Mouse (Mus musculus) thymus, postnatal 25 days (tissue): ENCODE data around the gene Fbxw7.
"Not testable (repeated sequence)": the region's sequence is repeated elsewhere in the genome, so short reads cannot be mapped to it uniquely, and the experiment has no call there.

Experiments
- DNase-seq: peaks from one replicate; pipeline ENCODE4 v3.0.0; 2022

Gene Fbxw7

GRCm38 (mm10) chr3:84827617-84828016 lies 12.5 kb downstream of the Fbxw7 start:
- no peak for DNase-seq

GRCm38 (mm10) chr3:84829366-84829765 lies 14.3 kb downstream of the Fbxw7 start:
- DNase-seq: no peak

GRCm38 (mm10) chr3:84836029-84836428 lies 21.0 kb downstream of the Fbxw7 start:
- DNase-seq: no peak

- no peak for DNase-seq
These were observed 22.9 kb downstream of the Fbxw7 start for GRCm38 (mm10) chr3:84837984-84838383.

- no peak for DNase-seq
These were observed 24.4 kb downstream of the Fbxw7 start for GRCm38 (mm10) chr3:84839499-84839898.

GRCm38 (mm10) chr3:84841271-84841670 lies 26.2 kb downstream of the Fbxw7 start:
- no peak for DNase-seq

- DNase-seq: no peak
These were observed 27.7 kb downstream of the Fbxw7 start for GRCm38 (mm10) chr3:84842793-84843192.

- peak; percentile 44 for DNase-seq
These were observed 28.5 kb downstream of the Fbxw7 start for GRCm38 (mm10) chr3:84843594-84843993.

- peak; percentile 50 for DNase-seq
These were observed 33.7 kb downstream of the Fbxw7 start for GRCm38 (mm10) chr3:84848798-84849197.

GRCm38 (mm10) chr3:84850418-84850817 lies 35.4 kb downstream of the Fbxw7 start:
- no peak for DNase-seq

GRCm38 (mm10) chr3:84851801-84852200 lies 36.7 kb downstream of the Fbxw7 start:
- DNase-seq: no peak

- DNase-seq: no peak
These were observed 37.8 kb downstream of the Fbxw7 start for GRCm38 (mm10) chr3:84852877-84853276.

GRCm38 (mm10) chr3:84854440-84854839 lies 39.4 kb downstream of the Fbxw7 start:
- no peak for DNase-seq

GRCm38 (mm10) chr3:84860669-84861068 lies 45.6 kb downstream of the Fbxw7 start:
- DNase-seq: no peak

GRCm38 (mm10) chr3:84861817-84862216 lies 46.7 kb downstream of the Fbxw7 start:
- not testable (repeated sequence) for DNase-seq

- DNase-seq: no peak
These were observed 50.6 kb downstream of the Fbxw7 start for GRCm38 (mm10) chr3:84865684-84866083.

GRCm38 (mm10) chr3:84866866-84867265 lies 51.8 kb downstream of the Fbxw7 start:
- DNase-seq: no peak

- no peak for DNase-seq
These were observed 52.4 kb downstream of the Fbxw7 start for GRCm38 (mm10) chr3:84867434-84867975.

GRCm38 (mm10) chr3:84867991-84868390 lies 52.9 kb downstream of the Fbxw7 start:
- DNase-seq: no peak

GRCm38 (mm10) chr3:84870126-84870525 lies 55.1 kb downstream of the Fbxw7 start:
- DNase-seq: no peak

GRCm38 (mm10) chr3:84875306-84875705 lies 60.2 kb downstream of the Fbxw7 start:
- DNase-seq: no peak

GRCm38 (mm10) chr3:84876211-84876610 lies 61.1 kb downstream of the Fbxw7 start:
- DNase-seq: no peak

GRCm38 (mm10) chr3:84883817-84884483 lies 68.9 kb downstream of the Fbxw7 start:
- peak; percentile 27 for DNase-seq

GRCm38 (mm10) chr3:84889648-84890047 lies 74.6 kb downstream of the Fbxw7 start:
- peak; percentile 27 for DNase-seq

- no peak for DNase-seq
These were observed 75.9 kb downstream of the Fbxw7 start for GRCm38 (mm10) chr3:84890983-84891382.
